Mouse (Mus musculus): Measurements from ENCODE around the gene Lyz2.
"Not testable (repeated sequence)": the region's sequence is repeated elsewhere in the genome, so short reads cannot be mapped to it uniquely, and the experiment has no call there.

Gene Lyz2

GRCm38 (mm10) chr10:117282049-117282448 is at the start of gene Lyz2:
TSS of gene Lyz2 (minus strand) at chr10:117282321.
- DNase-seq, result no peak

GRCm38 (mm10) chr10:117330521-117330920 is 48.4 kb upstream of the Lyz2 start:
- peak; percentile 56 for DNase-seq

DNA sequence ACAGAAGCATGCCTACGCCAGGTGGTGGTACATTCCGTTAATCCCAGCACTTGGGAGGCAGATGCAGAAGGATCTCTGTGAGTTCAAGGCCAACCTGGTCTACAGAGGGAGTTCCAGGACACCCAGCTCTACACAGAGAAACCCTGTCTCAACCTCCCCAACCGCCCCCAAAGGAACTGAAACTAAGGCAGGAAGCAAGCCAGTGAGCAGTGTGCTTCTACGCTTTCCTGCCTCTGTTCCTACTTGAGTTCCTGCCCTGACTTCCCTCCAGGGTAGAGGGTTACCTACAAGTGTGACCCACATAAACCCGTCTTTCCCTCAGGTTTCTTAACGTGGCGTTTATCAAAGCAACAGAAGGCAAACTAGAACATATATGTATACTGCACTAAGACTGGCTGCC is 41.7 kb upstream of the Lyz2 start:
- DNase-seq, result no peak

DNA sequence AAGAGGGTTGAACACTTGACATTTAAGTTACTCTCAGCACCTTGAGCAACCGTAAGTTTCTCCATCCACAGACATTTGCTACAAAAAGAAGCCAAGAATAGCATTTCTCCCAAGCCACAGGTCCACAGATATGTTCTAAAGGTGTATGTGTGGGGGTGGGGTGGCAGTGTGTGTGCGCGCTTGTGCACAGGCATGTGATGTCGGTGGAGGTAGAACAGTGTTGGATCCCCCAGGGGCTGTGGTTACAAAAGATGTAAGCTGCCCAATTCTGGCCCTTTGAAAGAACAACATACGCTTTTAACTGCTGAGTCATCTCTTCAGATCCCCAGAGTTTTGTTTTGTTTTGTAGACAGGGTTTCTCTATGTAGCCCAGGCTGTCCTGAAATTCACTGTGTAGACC is 40.5 kb upstream of the Lyz2 start:
- DNase-seq, result no peak

DNA sequence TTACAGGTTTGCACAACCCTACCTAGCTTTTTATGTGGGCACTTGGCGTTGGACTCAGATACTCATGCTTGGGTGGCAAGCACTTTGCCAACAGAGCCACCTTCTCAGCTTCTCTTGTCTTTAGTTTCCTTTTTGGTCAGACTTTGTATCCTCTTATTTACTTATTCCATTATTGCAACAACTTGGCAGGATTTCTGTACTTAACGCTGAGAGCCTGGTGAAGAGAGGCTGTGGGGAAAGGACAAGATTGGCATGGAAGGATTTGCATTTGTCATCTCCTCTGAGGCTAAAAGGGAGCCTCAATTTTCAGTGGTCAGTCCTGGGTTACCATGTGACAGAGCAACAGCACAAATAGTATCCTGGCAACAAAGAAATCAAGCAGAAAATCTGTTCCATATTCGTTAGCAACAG is 38.5 kb upstream of the Lyz2 start:
- DNase-seq, result no peak

- DNase-seq, result no peak
Observed at GRCm38 (mm10) chr10:117316391-117316790, 34.3 kb upstream of the Lyz2 start.

DNA sequence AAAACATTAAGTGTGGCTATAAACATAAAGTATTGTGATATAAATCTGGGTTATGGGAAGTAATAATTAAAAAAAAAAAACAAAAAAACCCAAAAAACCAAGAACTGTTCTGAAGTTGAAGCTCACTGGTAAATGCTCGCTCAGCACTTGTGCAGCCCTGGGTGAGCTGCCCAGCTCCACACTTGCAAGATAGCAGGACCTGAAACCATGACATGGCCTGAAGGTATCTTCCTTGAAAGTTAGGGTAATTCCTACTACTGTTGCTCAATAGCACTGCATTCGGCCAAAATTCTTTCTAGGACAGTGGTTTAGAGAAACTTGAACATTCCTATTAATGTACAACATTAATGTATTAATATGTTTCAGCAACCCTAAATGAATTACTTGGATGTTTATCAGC is 31.0 kb upstream of the Lyz2 start:
- no peak for DNase-seq

GRCm38 (mm10) chr10:117312168-117312567 is 30.0 kb upstream of the Lyz2 start:
- no peak for DNase-seq

- DNase-seq, result no peak
Observed at GRCm38 (mm10) chr10:117304371-117304770, 22.2 kb upstream of the Lyz2 start.

DNA sequence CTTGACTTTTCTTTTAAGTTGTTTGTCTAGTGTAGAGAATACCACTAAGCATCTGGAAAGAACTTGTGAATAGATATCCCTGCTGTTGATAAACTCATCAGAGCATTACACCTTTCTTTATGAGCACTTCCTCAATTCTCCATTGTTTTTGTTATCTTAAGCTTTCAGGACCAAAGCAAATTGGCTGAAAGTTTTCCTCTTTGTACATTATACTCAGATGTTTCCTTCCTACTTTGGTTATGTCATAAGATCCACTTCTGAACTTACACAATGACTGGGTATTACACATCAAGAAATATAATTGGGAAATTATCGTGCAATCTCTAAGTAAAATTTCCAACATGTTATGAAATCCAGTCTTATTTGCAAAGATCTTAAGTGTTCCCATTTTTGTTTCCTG is 19.6 kb upstream of the Lyz2 start:
- no peak for DNase-seq

GRCm38 (mm10) chr10:117299901-117300520 is 17.9 kb upstream of the Lyz2 start:
- DNase-seq, result no peak

GRCm38 (mm10) chr10:117299106-117299505 is 17.0 kb upstream of the Lyz2 start:
- DNase-seq, result no peak

- no peak for DNase-seq
Observed at GRCm38 (mm10) chr10:117298336-117298735, 16.2 kb upstream of the Lyz2 start.

GRCm38 (mm10) chr10:117292671-117293070 is 10.6 kb upstream of the Lyz2 start, which contains the start of gene Lyz1:
TSS of gene Lyz1 (minus strand) at chr10:117292868.
- DNase-seq, result no peak

DNA sequence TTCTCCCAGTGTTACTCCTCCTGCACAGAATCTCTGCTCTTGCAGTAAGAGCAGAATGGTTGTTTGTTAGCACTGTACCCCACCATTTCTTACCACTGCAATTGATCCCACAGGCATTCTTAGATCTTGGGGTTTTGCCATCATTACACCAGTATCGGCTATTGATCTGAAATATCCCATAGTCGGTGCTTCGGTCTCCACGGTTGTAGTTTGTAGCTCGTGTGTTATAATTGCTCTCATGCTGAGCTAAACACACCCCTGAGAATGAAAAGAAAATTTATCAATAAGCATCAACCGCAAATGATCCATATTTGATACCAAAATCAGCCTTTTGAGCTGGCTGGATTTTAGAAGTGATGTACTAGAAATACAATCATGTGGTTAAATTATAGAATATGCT is 8.8 kb upstream of the Lyz2 start:
- DNase-seq, result not testable (repeated sequence)

GRCm38 (mm10) chr10:117290046-117290870 is 8.1 kb upstream of the Lyz2 start:
- DNase-seq, result no peak

DNA sequence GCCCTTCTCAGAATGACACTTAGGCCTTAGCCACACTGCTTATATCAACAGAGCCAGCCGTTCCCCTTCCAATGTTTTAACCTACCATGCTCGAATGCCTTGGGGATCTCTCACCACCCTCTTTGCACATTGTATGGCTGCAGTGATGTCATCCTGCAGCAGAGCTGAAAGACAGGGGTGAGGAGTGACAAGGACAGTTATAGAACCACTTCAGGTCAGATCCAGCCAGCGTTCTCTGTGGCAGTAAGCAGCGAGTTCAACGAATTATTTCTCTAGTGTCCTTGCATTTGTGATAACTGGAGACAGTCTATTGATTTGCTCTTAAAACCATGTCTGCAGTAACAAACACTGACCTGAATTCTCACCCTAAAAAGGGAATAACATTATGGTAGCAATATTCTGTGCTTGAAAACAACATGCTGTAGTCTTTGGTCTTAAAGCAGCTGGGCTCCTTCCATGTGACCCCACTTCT is 6.9 kb upstream of the Lyz2 start:
- not testable (repeated sequence) for DNase-seq

DNA sequence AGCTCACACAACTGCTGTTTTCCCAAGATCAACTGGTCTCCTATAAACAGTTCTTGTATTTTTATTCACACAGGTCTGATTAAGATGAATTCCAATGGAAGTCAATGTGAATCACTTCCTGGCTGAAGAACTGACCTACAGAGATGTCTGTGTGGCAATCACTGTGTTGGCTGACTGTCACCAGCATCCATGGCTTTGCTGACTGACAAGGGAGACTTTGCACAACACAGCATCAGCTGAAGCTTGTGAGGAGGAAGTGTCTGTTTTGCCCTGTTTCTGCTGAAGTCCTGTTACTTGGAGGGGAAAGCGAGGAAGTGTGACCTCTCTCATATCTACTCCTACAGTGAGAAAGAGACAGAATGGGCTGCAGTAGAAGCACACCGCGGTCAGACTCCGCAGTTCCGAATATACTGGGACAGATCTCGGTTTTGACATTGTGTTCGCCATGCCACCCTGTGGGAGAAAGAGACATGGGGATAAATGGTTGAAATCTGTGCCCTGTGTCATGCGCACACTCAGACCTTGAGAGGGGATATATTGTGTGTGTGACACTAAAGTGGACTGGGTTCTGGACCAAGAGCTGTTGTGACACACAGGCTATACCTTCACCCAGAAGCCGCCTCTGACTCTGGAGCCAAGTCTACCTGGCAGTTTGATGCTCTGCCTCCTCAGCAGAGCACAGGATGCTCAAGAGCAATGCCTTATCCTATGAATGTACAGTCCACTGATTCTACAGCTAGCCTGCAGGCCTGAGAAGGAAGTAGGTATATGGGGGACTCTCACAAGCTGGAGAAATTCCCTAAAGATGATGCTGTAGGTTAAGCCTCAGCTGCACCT is 6.3 kb upstream of the Lyz2 start:
- no peak for DNase-seq

- no peak for DNase-seq
Observed at GRCm38 (mm10) chr10:117287226-117287850, 5.2 kb upstream of the Lyz2 start.

DNA sequence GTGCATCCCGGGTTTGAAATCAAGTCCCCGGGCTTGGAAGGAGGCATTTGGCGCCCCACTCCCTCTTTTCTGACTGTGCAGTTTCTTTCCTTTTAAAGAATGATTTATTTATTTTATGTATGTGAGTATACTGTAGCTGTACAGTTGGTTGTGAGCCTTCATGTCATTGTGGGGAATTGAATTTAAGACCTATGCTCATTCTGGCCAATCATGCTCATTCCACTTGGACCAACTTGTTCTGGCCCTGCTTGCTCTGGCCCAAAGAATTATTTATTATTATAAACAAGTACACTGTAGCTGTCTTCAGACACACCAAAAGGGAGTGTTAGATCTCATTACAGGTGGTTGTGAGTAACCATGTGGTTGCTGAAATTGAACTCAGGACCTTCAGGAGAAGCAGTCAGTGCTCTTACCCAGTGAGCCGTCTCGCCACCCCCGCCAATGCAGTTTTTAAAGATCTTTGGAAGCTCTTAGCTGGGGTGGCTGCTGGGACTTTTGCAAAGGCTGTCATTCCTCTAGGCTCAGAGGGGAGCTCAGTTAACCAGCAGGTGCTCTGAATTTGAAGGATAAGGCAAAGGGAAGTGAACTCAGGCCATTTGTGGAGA is 4.3 kb upstream of the Lyz2 start:
- DNase-seq, result no peak

GRCm38 (mm10) chr10:117285584-117285983 is 3.5 kb upstream of the Lyz2 start:
- DNase-seq, result not testable (repeated sequence)
